In the genomic region with DNA sequence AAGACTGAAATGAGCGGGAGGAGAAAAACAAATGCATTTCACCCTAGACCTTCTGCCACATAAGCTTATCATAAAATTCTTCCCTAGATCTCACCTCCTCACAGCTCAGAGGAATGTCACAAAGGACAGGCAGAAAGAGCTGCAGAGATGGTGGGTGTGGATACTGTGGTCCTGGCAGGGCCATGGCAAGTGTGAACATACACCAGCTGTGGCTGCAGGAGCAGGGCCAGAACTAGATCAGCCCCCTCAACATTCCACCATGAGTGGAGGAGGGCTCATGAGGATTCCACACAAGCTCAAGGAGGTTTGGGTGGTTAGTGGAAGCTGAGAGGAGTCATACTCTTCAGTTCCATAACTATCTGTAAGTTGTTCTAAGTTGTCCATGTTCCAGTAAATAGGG, we compare ENCODE assay signal across 19 mouse cellular contexts.
A peak's percentile ranks its signal among the peaks of the same experiment; 100 is the strongest.
DNase-seq lines count a peak whose midpoint lies in the region; ATAC-seq and TF ChIP-seq lines count a peak whose summit lies in the region.
"Had no signal": no experiment of that assay in that cellular context is flagged by ENCODE, and none has a peak within 500 bp of the region (broad histone marks: within the 10 kb centered on the region; RNA-seq: fewer than 3 reads in every experiment).

No protein-coding gene starts in this region.

- no peak for TF ChIP-seq EP300 in lung, postnatal 0 days (IDR thresholded peaks at IDR 0.05)

- H3K4me2 ChIP-seq in heart, embryonic 16.5 days (ENCODE audit: low read depth, low read length) = no peak overlapping the region
- no peak overlapping the region for H3K4me2 ChIP-seq in heart, embryonic 12.5 days
- H3K4me2 ChIP-seq in lung, embryonic 14.5 days = no peak overlapping the region
- H3K4me2 ChIP-seq in lung, postnatal 0 days (replicated peaks; ENCODE audit: low read depth, low read length) = no peak overlapping the region
- H3K4me2 ChIP-seq: embryonic facial prominence, embryonic 15.5 days; heart, embryonic 13.5 days; hindbrain, embryonic 14.5 days had no signal

- no peak for TF ChIP-seq POLR2A in lung, adult 2 months (IDR thresholded peaks at IDR 0.05; ENCODE audit: borderline replicate concordance, extremely low read depth, low read depth, low read length)

- no peaks in the 10 kb centered on the region; the same call in 1 of the 2 replicates for H3K4me1 ChIP-seq in heart, embryonic 16.5 days (ENCODE audit: control insufficient read depth, insufficient read depth, low read length)
- no peaks in the 10 kb centered on the region for H3K4me1 ChIP-seq in heart, embryonic 12.5 days (replicated peaks)
- H3K4me1 ChIP-seq in lung, embryonic 14.5 days (ENCODE audit: insufficient read depth) = no peaks in the 10 kb centered on the region
- no peaks in the 10 kb centered on the region for H3K4me1 ChIP-seq in lung, adult 2 months (ENCODE audit: control insufficient read depth, insufficient read depth, low read length)
- H3K4me1 ChIP-seq in lung, postnatal 0 days (ENCODE audit: insufficient read depth, low read depth, low read length) = no peaks in the 10 kb centered on the region
- H3K4me1 ChIP-seq: embryonic facial prominence, embryonic 15.5 days; forebrain, embryonic 10.5 days; hindbrain, embryonic 10.5 days had no signal

- H3K36me3 ChIP-seq in heart, embryonic 16.5 days (ENCODE audit: control insufficient read depth, insufficient read depth) = no peaks in the 10 kb centered on the region
- no peaks in the 10 kb centered on the region for H3K36me3 ChIP-seq in heart, embryonic 12.5 days
- no peaks in the 10 kb centered on the region for H3K36me3 ChIP-seq in lung, embryonic 14.5 days (ENCODE audit: insufficient read depth)
- H3K36me3 ChIP-seq in lung, postnatal 0 days (ENCODE audit: insufficient read depth, low read length) = no peaks in the 10 kb centered on the region
- H3K36me3 ChIP-seq: embryonic facial prominence, embryonic 15.5 days; forebrain, embryonic 10.5 days; heart, embryonic 13.5 days; hindbrain, embryonic 10.5 days had no signal

- no peaks in the 10 kb centered on the region for H3K27me3 ChIP-seq in heart, embryonic 16.5 days (ENCODE audit: control insufficient read depth, insufficient read depth, low read length)
- H3K27me3 ChIP-seq in heart, embryonic 12.5 days (replicated peaks) = no peaks in the 10 kb centered on the region
- H3K27me3 ChIP-seq in lung, embryonic 14.5 days (ENCODE audit: insufficient read depth, low read length) = no peaks in the 10 kb centered on the region
- H3K27me3 ChIP-seq in lung, postnatal 0 days (replicated peaks; ENCODE audit: insufficient read depth, low read length) = no peaks in the 10 kb centered on the region
- H3K27me3 ChIP-seq: CH12.LX; embryonic facial prominence, embryonic 15.5 days; heart, embryonic 13.5 days had no signal

- H3K4me3 ChIP-seq in heart, embryonic 16.5 days (ENCODE audit: low read length) = no peak overlapping the region
- H3K4me3 ChIP-seq in heart, embryonic 12.5 days = no peak overlapping the region
- H3K4me3 ChIP-seq in lung, embryonic 14.5 days (ENCODE audit: low read depth, low read length) = no peak overlapping the region
- H3K4me3 ChIP-seq in lung, adult 2 months (replicated peaks; ENCODE audit: extremely low read depth, low read depth, low read length) = no peak overlapping the region
- H3K4me3 ChIP-seq in lung, postnatal 0 days (ENCODE audit: low read depth, low read length) = no peak overlapping the region
- H3K4me3 ChIP-seq: embryonic facial prominence, embryonic 15.5 days; erythroblast, embryonic 14.5 days; forebrain, embryonic 10.5 days; heart, embryonic 13.5 days; hindbrain, embryonic 10.5 days had no signal

- ATAC-seq in heart, embryonic 16.5 days (replicated peaks; ENCODE audit: extremely low read depth, insufficient read depth, low FRiP score) = peak; percentile 49; the same call in 1 of the 2 replicates
- no peak for ATAC-seq in heart, embryonic 12.5 days (ENCODE audit: insufficient number of reproducible peaks, low FRiP score)
- peak; percentile 82 for ATAC-seq in lung, embryonic 14.5 days (ENCODE audit: insufficient read depth)
- ATAC-seq in lung, postnatal 0 days = no peak
- ATAC-seq: forebrain, embryonic 14.5 days had no signal

- no peak overlapping the region for H3K27ac ChIP-seq in heart, embryonic 16.5 days (ENCODE audit: low read length)
- no peak overlapping the region for H3K27ac ChIP-seq in heart, embryonic 12.5 days (ENCODE audit: poor library complexity, severe bottlenecking)
- no peak overlapping the region for H3K27ac ChIP-seq in lung, embryonic 14.5 days (ENCODE audit: low read depth)
- no peak overlapping the region for H3K27ac ChIP-seq in lung, postnatal 0 days (ENCODE audit: low read length)
- H3K27ac ChIP-seq: embryonic facial prominence, embryonic 15.5 days; forebrain, embryonic 10.5 days; heart, embryonic 13.5 days; hindbrain, embryonic 10.5 days; hindbrain, embryonic 14.5 days had no signal

- DNase-seq in lung, embryonic 14.5 days = peak; percentile 67
- no peak for DNase-seq in lung, adult 2 months
- DNase-seq in lung, postnatal 4 days = peak; percentile 10 to 43
- DNase-seq in lung, postnatal 0 days (ENCODE audit: low spot score) = no peak
- no peak for DNase-seq in urinary bladder, postnatal 25 days (ENCODE audit: low spot score)
- DNase-seq: adrenal gland, adult 2 months; adrenal gland, postnatal 25 days; gastrocnemius, postnatal 10 days; heart, adult 18-20 months had no signal

- TF ChIP-seq CTCF in lung, embryonic 14.5 days (IDR thresholded peaks at IDR 0.05; ENCODE audit: low read depth) = no peak
- TF ChIP-seq CTCF in lung, adult 2 months (IDR thresholded peaks at IDR 0.05; ENCODE audit: insufficient read depth, low read length) = no peak
- no peak for TF ChIP-seq CTCF in lung, postnatal 0 days (IDR thresholded peaks at IDR 0.05)

- H3K9ac ChIP-seq in heart, embryonic 16.5 days (ENCODE audit: low read length) = no peak overlapping the region
- no peak overlapping the region for H3K9ac ChIP-seq in heart, embryonic 12.5 days
- no peak overlapping the region for H3K9ac ChIP-seq in lung, embryonic 14.5 days
- no peak overlapping the region for H3K9ac ChIP-seq in lung, postnatal 0 days (replicated peaks; ENCODE audit: low read depth)
- H3K9ac ChIP-seq: embryonic facial prominence, embryonic 15.5 days; heart, embryonic 13.5 days; hindbrain, embryonic 14.5 days had no signal

- no peaks in the 10 kb centered on the region for H3K9me3 ChIP-seq in heart, embryonic 16.5 days (replicated peaks; ENCODE audit: control insufficient read depth, low read length)
- no peaks in the 10 kb centered on the region for H3K9me3 ChIP-seq in heart, embryonic 12.5 days (replicated peaks)
- H3K9me3 ChIP-seq in lung, embryonic 14.5 days (ENCODE audit: low read depth, low read length) = no peaks in the 10 kb centered on the region
- H3K9me3 ChIP-seq in lung, postnatal 0 days (ENCODE audit: low read length) = no peaks in the 10 kb centered on the region
- H3K9me3 ChIP-seq: embryonic facial prominence, embryonic 15.5 days; forebrain, embryonic 10.5 days; heart, embryonic 13.5 days; hindbrain, embryonic 10.5 days had no signal

- 66% methylated on average over 1 of the region's 1 CpGs for WGBS in heart, embryonic 16.5 days
- WGBS in heart, embryonic 12.5 days = 76% methylated on average over 1 of the region's 1 CpGs
- 61% methylated on average over 1 of the region's 1 CpGs for WGBS in lung, embryonic 14.5 days
- WGBS in lung, adult 2 months = 84% methylated on average over 1 of the region's 1 CpGs
- 90% methylated on average over 1 of the region's 1 CpGs for WGBS in lung, postnatal 0 days

Comparison
In these comparisons a context has a peak if more than half of its experiments do, and no peak if none do; other contexts are left out.
1. ATAC-seq: peak in heart, embryonic 16.5 days (single experiment) and lung, embryonic 14.5 days (single experiment); none in heart, embryonic 12.5 days (single experiment) and lung, postnatal 0 days (single experiment).
2. DNase-seq: peak in lung, embryonic 14.5 days (single experiment) and lung, postnatal 4 days (2 of 2); none in lung, adult 2 months (single experiment), lung, postnatal 0 days (single experiment) and urinary bladder, postnatal 25 days (single experiment).